ENCODE assay signal across 8 mouse cellular contexts in genomic region chr17:66152706-66153662, GRCm38 (mm10). TPM values are rescaled to one million over a fixed set of nuclear protein-coding genes. Genes with fewer than 3 reads are reported as not detected.
A peak's percentile ranks its signal among the peaks of the same experiment; 100 is the strongest.
DNase-seq lines count a peak whose midpoint lies in the region; ATAC-seq and TF ChIP-seq lines count a peak whose summit lies in the region.
"Not testable (repeated sequence)": the region's sequence is repeated elsewhere in the genome, so short reads cannot be mapped to it uniquely, and the experiment has no call there.

No protein-coding gene starts in this region.

- peak; percentile 56 for DNase-seq in heart, adult 11 months
- DNase-seq in hindbrain, embryonic 14.5 days (ENCODE audit: low spot score); liver, embryonic 14.5 days (ENCODE audit: low read depth in 3 of 3, low spot score in 3 of 3): not testable (repeated sequence)

- H3K4me2 ChIP-seq in hindbrain, embryonic 14.5 days (replicated peaks); kidney, embryonic 15.5 days; liver, embryonic 14.5 days (ENCODE audit: low read depth); neural tube, embryonic 12.5 days (replicated peaks): not testable (repeated sequence)

- not testable (repeated sequence) for H3K9me3 ChIP-seq in hindbrain, embryonic 14.5 days (ENCODE audit: control insufficient read depth, low read length); kidney, embryonic 15.5 days (replicated peaks); liver, embryonic 14.5 days (ENCODE audit: control insufficient read depth, low read length); neural tube, embryonic 12.5 days

- H3K27ac ChIP-seq in hindbrain, embryonic 14.5 days; kidney, embryonic 15.5 days; liver, embryonic 14.5 days; neural tube, embryonic 12.5 days: not testable (repeated sequence)

- H3K27me3 ChIP-seq in hindbrain, embryonic 14.5 days (ENCODE audit: control insufficient read depth, insufficient read depth, low read length); kidney, embryonic 15.5 days; liver, embryonic 14.5 days (ENCODE audit: control insufficient read depth, insufficient read depth, low read length); neural tube, embryonic 12.5 days (replicated peaks): not testable (repeated sequence)

- H3K9ac ChIP-seq in hindbrain, embryonic 14.5 days; kidney, embryonic 15.5 days; liver, embryonic 14.5 days (replicated peaks); neural tube, embryonic 12.5 days: not testable (repeated sequence)

- H3K4me1 ChIP-seq in hindbrain, embryonic 14.5 days (replicated peaks; ENCODE audit: control insufficient read depth, insufficient read depth, low read length); kidney, embryonic 15.5 days; liver, embryonic 14.5 days (replicated peaks; ENCODE audit: control insufficient read depth in 2 of 2, insufficient read depth in 2 of 2, low read length in 1 of 2); neural tube, embryonic 12.5 days: not testable (repeated sequence)

- not testable (repeated sequence) for H3K4me3 ChIP-seq in hindbrain, embryonic 14.5 days (replicated peaks; ENCODE audit: low read length); kidney, embryonic 15.5 days (replicated peaks); liver, embryonic 14.5 days (ENCODE audit: insufficient read depth in 1 of 2, low read depth in 2 of 2, low read length in 2 of 2); neural tube, embryonic 12.5 days

- not testable (repeated sequence) for H3K36me3 ChIP-seq in hindbrain, embryonic 14.5 days (replicated peaks; ENCODE audit: control insufficient read depth, insufficient read depth)
- H3K36me3 ChIP-seq in kidney, embryonic 15.5 days: peaks cover 44% of the 10 kb centered on the region
- peaks cover 19% of the 10 kb centered on the region for H3K36me3 ChIP-seq in liver, embryonic 14.5 days (replicated peaks; ENCODE audit: control insufficient read depth, insufficient read depth, low read depth)
- peaks cover 39% of the 10 kb centered on the region for H3K36me3 ChIP-seq in neural tube, embryonic 12.5 days

- WGBS in hindbrain, embryonic 14.5 days: 66% methylated on average over 5 of the region's 8 CpGs
- 74% methylated on average over 5 of the region's 8 CpGs for WGBS in kidney, embryonic 15.5 days
- 60% methylated on average over 5 of the region's 8 CpGs for WGBS in liver, embryonic 14.5 days (ENCODE audit: insufficient replicate concordance)
- WGBS in neural tube, embryonic 12.5 days: 67% methylated on average over 6 of the region's 8 CpGs

- peak; percentile 68 for ATAC-seq in CD4-positive, CD25-positive, alpha-beta regulatory T cell, adult 4 months
- ATAC-seq in erythroid progenitor cell, adult 5-6 weeks (replicated peaks; ENCODE audit: low FRiP score, poor library complexity, severe bottlenecking): peak; percentile 72; the same call in 1 of the 2 replicates
- ATAC-seq in hindbrain, embryonic 14.5 days (ENCODE audit: low FRiP score): peak; percentile 68
- peak; percentile 69 for ATAC-seq in kidney, embryonic 15.5 days (replicated peaks; ENCODE audit: low FRiP score)
- peak; percentile 69; the same call in 1 of the 2 replicates for ATAC-seq in liver, embryonic 14.5 days (ENCODE audit: insufficient read depth)
- ATAC-seq in megakaryocyte-erythroid progenitor cell, adult 5-6 weeks (replicated peaks; ENCODE audit: low FRiP score, low TSS enrichment, poor library complexity, severe bottlenecking): peak; percentile 74
- peak; percentile 75; the same call in 1 of the 2 replicates for ATAC-seq in neural tube, embryonic 12.5 days (ENCODE audit: low FRiP score, low read depth)

- not testable (repeated sequence) for TF ChIP-seq EP300 in liver, embryonic 14.5 days (IDR thresholded peaks at IDR 0.05; ENCODE audit: low read depth)

- peak; percentile 27; the same call in 1 of the 2 replicates for TF ChIP-seq CTCF in liver, embryonic 14.5 days (IDR thresholded peaks at IDR 0.05; ENCODE audit: low read depth)

RNA-seq across cellular contexts. Expression of gene Ddx11, which starts 29.7 kb away (rescaled TPM):
- polyA plus RNA-seq in CD4-positive, CD25-positive, alpha-beta regulatory T cell, adult 4 months (2017; shearing (Covaris generic)): 10 to 100 TPM; 11.4 to 24.8 TPM
- 9.6 and 15.5 TPM in 2 replicates for total RNA-seq in erythroid progenitor cell, adult 5-6 weeks (2015; ENCODE audit: low replicate concordance)
- 8.2 and 18.7 TPM in 2 replicates for total RNA-seq in erythroid progenitor cell, adult 5-6 weeks (2017; ENCODE audit: low replicate concordance)
- polyA plus RNA-seq in hindbrain, embryonic 14.5 days (2014; fragmentation: Nextera tagmentation; extraction: Ambion mirVana): 4.1 and 4.6 TPM in 2 replicates
- 23.0 and 26.1 TPM in 2 replicates for polyA plus RNA-seq in kidney, embryonic 15.5 days (2015; fragmentation: Nextera tagmentation; extraction: Ambion mirVana)
- polyA plus RNA-seq in liver, embryonic 14.5 days (2012; rRNA removed): 5.0 and 7.0 TPM in 2 replicates
- 4.7 and 6.3 TPM in 2 replicates for polyA plus RNA-seq in liver, embryonic 14.5 days (2014; fragmentation: Nextera tagmentation; extraction: Ambion mirVana)
- 37.1 and 38.5 TPM in 2 replicates for total RNA-seq in megakaryocyte-erythroid progenitor cell, adult 5-6 weeks (2014; fragmentation: Nextera tagmentation)
- total RNA-seq in megakaryocyte-erythroid progenitor cell, adult 5-6 weeks (2017): 19.5 and 23.4 TPM in 2 replicates
- 17.1 and 18.0 TPM in 2 replicates for polyA plus RNA-seq in neural tube, embryonic 12.5 days (2016; fragmentation: Nextera tagmentation; extraction: Ambion mirVana)

RNA-seq across cellular contexts. Expression of gene Washc1, which starts 41.6 kb away (rescaled TPM):
- polyA plus RNA-seq in CD4-positive, CD25-positive, alpha-beta regulatory T cell, adult 4 months (2017; shearing (Covaris generic)): 10 to 100 TPM; 28.7 to 49.1 TPM
- total RNA-seq in erythroid progenitor cell, adult 5-6 weeks (2015; ENCODE audit: low replicate concordance): 8.0 and 15.1 TPM in 2 replicates
- 3.2 and 5.2 TPM in 2 replicates for total RNA-seq in erythroid progenitor cell, adult 5-6 weeks (2017; ENCODE audit: low replicate concordance)
- 36.3 and 37.7 TPM in 2 replicates for polyA plus RNA-seq in hindbrain, embryonic 14.5 days (2014; fragmentation: Nextera tagmentation; extraction: Ambion mirVana)
- 40.3 and 41.7 TPM in 2 replicates for polyA plus RNA-seq in kidney, embryonic 15.5 days (2015; fragmentation: Nextera tagmentation; extraction: Ambion mirVana)
- 9.9 and 12.0 TPM in 2 replicates for polyA plus RNA-seq in liver, embryonic 14.5 days (2012; rRNA removed)
- polyA plus RNA-seq in liver, embryonic 14.5 days (2014; fragmentation: Nextera tagmentation; extraction: Ambion mirVana): 12.9 and 16.7 TPM in 2 replicates
- total RNA-seq in megakaryocyte-erythroid progenitor cell, adult 5-6 weeks (2014; fragmentation: Nextera tagmentation): 30.8 and 34.5 TPM in 2 replicates
- 22.0 and 29.7 TPM in 2 replicates for total RNA-seq in megakaryocyte-erythroid progenitor cell, adult 5-6 weeks (2017)
- 38.7 and 39.1 TPM in 2 replicates for polyA plus RNA-seq in neural tube, embryonic 12.5 days (2016; fragmentation: Nextera tagmentation; extraction: Ambion mirVana)

RNA-seq across cellular contexts. Expression of gene Ndufv2, which starts 51.6 kb away (rescaled TPM):
- polyA plus RNA-seq in CD4-positive, CD25-positive, alpha-beta regulatory T cell, adult 4 months (2017; shearing (Covaris generic)): 100 to 1,000 TPM; 218 to 226 TPM
- total RNA-seq in erythroid progenitor cell, adult 5-6 weeks (2015; ENCODE audit: low replicate concordance): 59.1 and 96.6 TPM in 2 replicates
- total RNA-seq in erythroid progenitor cell, adult 5-6 weeks (2017; ENCODE audit: low replicate concordance): 55.8 and 57.4 TPM in 2 replicates
- polyA plus RNA-seq in hindbrain, embryonic 14.5 days (2014; fragmentation: Nextera tagmentation; extraction: Ambion mirVana): 414 and 418 TPM in 2 replicates
- polyA plus RNA-seq in kidney, embryonic 15.5 days (2015; fragmentation: Nextera tagmentation; extraction: Ambion mirVana): 364 and 390 TPM in 2 replicates
- 28.6 and 54.6 TPM in 2 replicates for polyA plus RNA-seq in liver, embryonic 14.5 days (2012; rRNA removed)
- polyA plus RNA-seq in liver, embryonic 14.5 days (2014; fragmentation: Nextera tagmentation; extraction: Ambion mirVana): 268 and 273 TPM in 2 replicates
- 161 and 223 TPM in 2 replicates for total RNA-seq in megakaryocyte-erythroid progenitor cell, adult 5-6 weeks (2014; fragmentation: Nextera tagmentation)
- total RNA-seq in megakaryocyte-erythroid progenitor cell, adult 5-6 weeks (2017): 310 and 343 TPM in 2 replicates
- polyA plus RNA-seq in neural tube, embryonic 12.5 days (2016; fragmentation: Nextera tagmentation; extraction: Ambion mirVana): 299 and 308 TPM in 2 replicates
